Mouse (Mus musculus) stomach, embryonic 14.5 days (tissue): ENCODE results near the gene Fgb. TPM values are rescaled to one million over a fixed set of nuclear protein-coding genes. Genes with fewer than 3 reads are reported as not detected.

Experiments used
- ATAC-seq: fragments of 200-750 bp; cut with Nextera tagmentation; 2 replicates; pipeline ENCODE4 v1.8.0; 2017; ENCODE audit warnings: low read depth, moderate TSS enrichment; ENCODE audit not compliant: insufficient number of reproducible peaks, insufficient read depth, low FRiP score
- H3K27ac ChIP-seq: fragments of 300-500 bp; sonication (generic); 2 replicates; pipeline ENCODE4 v1.5.1; 2014; ENCODE audit warnings: mild to moderate bottlenecking, low read length, moderate library complexity, mixed read lengths
- H3K27me3 ChIP-seq: fragments of 300-500 bp; sonication (generic); 2 replicates; pipeline ENCODE4 v1.6.1; 2014; ENCODE audit warnings: low read length, control low read depth, mixed read lengths; ENCODE audit not compliant: control insufficient read depth, insufficient read depth
- H3K36me3 ChIP-seq: fragments of 300-500 bp; sonication (generic); 2 replicates; pipeline ENCODE4 v1.6.1; 2014; ENCODE audit warnings: mild to moderate bottlenecking, control low read depth, low read length, moderate library complexity, mixed read lengths; ENCODE audit not compliant: control insufficient read depth, insufficient read depth
- H3K4me1 ChIP-seq: fragments of 300-500 bp; sonication (generic); 2 replicates; pipeline ENCODE4 v1.6.1; 2014; ENCODE audit warnings: low read length, control low read depth, mixed read lengths; ENCODE audit not compliant: control insufficient read depth, insufficient read depth
- H3K4me2 ChIP-seq: fragments of 300-500 bp; sonication (generic); replicated peaks from 2 replicates; pipeline ENCODE4 v1.6.1; 2014; ENCODE audit warnings: low read depth, low read length, control low read depth
- H3K4me3 ChIP-seq: fragments of 300-500 bp; sonication (generic); 2 replicates; pipeline ENCODE4 v1.5.1; 2014; ENCODE audit warnings: low read depth, low read length, control low read depth
- H3K9ac ChIP-seq: fragments of 300-500 bp; sonication (generic); replicated peaks from 2 replicates; pipeline ENCODE4 v1.6.1; 2014; ENCODE audit warnings: low read depth, mild to moderate bottlenecking, control low read depth, low read length, moderate library complexity, mixed read lengths
- H3K9me3 ChIP-seq: fragments of 300-500 bp; sonication (generic); 2 replicates; pipeline ENCODE4 v1.6.1; 2016; ENCODE audit warnings: low read depth, low read length, control low read depth; ENCODE audit not compliant: control insufficient read depth
- WGBS: fragments of 180-500 bp; shearing (Covaris S2); extraction: QIAGEN DNeasy Blood & Tissue Kit; methylation state at CpG from one replicate; pipeline ENCODE4 v1.1.7; 2014; 5-methylcytosine and 5-hydroxymethylcytosine counted together
- polyA plus RNA-seq: library from polyadenylated mRNA; unstranded; fragments of >200 nt; fragmentation: Nextera tagmentation; extraction: Ambion mirVana; gene quantifications from 2 replicates; pipeline ENCODE4 v1.2.1, GENCODE M21; 2014

Fgb gene
- polyA plus RNA-seq, 1 experiment from 2014 or later, result 0.29 TPM

GRCm38 (mm10) chr3:83025036-83025435 is 24.6 kb downstream of the Fgb start:
- Histone ChIP-seq H3K4me3 (no peak overlapping the region), H3K27me3 (no peaks in the 10 kb centered on the region), H3K4me2 (no peak overlapping the region), H3K9ac (no peak overlapping the region), H3K4me1 (no peaks in the 10 kb centered on the region), H3K36me3 (no peaks in the 10 kb centered on the region), H3K27ac (no peak overlapping the region), H3K9me3 (no peaks in the 10 kb centered on the region)
- WGBS, result 80% methylated on average over 6 of the region's 6 CpGs
- ATAC-seq, result no peak

DNA sequence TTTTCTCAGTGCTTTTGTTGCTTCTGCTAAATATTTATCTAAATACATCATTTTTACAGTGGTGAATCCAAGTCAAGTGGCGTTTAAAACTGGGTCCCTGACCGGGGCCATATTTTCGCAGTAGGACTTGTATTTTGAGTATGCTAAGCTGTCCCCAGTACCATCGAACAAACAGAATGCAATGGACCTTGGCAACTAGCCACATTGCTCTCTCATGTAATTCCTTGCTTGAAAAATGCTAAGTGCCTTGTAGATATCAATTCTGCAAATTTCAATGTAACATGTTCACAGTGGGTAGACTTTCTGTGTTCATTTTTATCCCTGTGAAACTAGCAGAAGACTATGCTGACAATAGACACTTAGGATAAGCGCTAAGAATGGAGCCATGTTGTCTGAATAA is 28.5 kb downstream of the Fgb start:
- Histone ChIP-seq H3K9ac (no peak overlapping the region), H3K36me3 (no peaks in the 10 kb centered on the region), H3K9me3 (no peaks in the 10 kb centered on the region), H3K4me1 (no peaks in the 10 kb centered on the region), H3K4me2 (no peak overlapping the region), H3K4me3 (no peak overlapping the region), H3K27ac (no peak overlapping the region), H3K27me3 (no peaks in the 10 kb centered on the region)
- WGBS, result 89% methylated on average over 5 of the region's 5 CpGs
- no peak for ATAC-seq

DNA sequence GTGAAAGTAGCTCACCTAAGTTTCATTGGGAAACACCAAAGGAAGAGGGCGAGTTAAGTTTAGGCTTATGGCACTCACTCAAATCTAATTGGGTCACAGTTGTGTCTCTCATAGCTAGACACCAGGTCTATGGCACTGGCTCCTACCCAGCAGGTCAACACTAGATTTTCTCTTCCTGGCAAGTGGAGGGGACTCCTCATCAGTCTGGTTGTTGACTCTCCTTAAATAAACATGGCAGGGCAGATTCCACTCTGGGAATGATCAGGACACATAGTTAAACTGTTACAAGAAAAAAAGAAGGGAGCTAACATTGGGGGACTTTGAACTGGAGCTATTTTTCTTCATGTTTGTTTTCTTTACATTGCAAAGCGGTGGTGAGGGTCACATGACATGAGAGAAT is 29.3 kb downstream of the Fgb start:
- no peaks in the 10 kb centered on the region for H3K4me1 ChIP-seq
- H3K4me3 ChIP-seq, result no peak overlapping the region
- H3K27ac ChIP-seq, result no peak overlapping the region
- no peak overlapping the region for H3K4me2 ChIP-seq
- H3K27me3 ChIP-seq, result no peaks in the 10 kb centered on the region
- no peak overlapping the region for H3K9ac ChIP-seq
- 67% methylated on average over 2 of the region's 2 CpGs for WGBS
- H3K9me3 ChIP-seq, result no peaks in the 10 kb centered on the region
- H3K36me3 ChIP-seq, result no peaks in the 10 kb centered on the region
- no peak for ATAC-seq

DNA sequence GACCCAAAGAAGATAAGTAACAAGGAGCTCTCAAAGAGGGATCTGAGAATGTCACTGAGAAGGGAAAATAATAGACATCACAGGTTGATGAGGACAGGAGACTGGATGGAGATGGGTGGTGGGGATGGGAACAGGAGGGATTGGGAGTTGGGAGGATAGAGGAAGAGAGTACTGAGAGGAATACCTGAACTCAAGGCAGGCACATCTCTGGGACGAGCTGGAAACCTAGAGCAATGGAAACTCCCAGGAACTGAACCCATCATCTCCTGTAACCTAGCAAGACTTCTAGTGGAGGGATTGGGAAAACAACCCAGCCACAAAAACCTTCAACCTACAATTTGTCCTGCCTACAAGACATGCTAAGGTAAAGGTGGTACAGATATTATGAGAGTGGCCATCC is 33.4 kb downstream of the Fgb start:
- no peak overlapping the region for H3K9ac ChIP-seq
- no peak overlapping the region for H3K27ac ChIP-seq
- no peaks in the 10 kb centered on the region for H3K4me1 ChIP-seq
- H3K9me3 ChIP-seq, result no peaks in the 10 kb centered on the region
- 67% methylated on average over 1 of the region's 1 CpGs for WGBS
- H3K4me3 ChIP-seq, result no peak overlapping the region
- no peaks in the 10 kb centered on the region for H3K27me3 ChIP-seq
- ATAC-seq, result no peak
- H3K36me3 ChIP-seq, result no peaks in the 10 kb centered on the region
- H3K4me2 ChIP-seq, result no peak overlapping the region

GRCm38 (mm10) chr3:83013951-83014350 is 35.7 kb downstream of the Fgb start:
- Histone ChIP-seq H3K27me3 (no peaks in the 10 kb centered on the region), H3K9ac (no peak overlapping the region), H3K4me2 (no peak overlapping the region), H3K36me3 (no peaks in the 10 kb centered on the region), H3K27ac (no peak overlapping the region), H3K9me3 (no peaks in the 10 kb centered on the region), H3K4me3 (no peak overlapping the region), H3K4me1 (no peaks in the 10 kb centered on the region)
- ATAC-seq, result no peak
- 81% methylated on average over 10 of the region's 10 CpGs for WGBS

- 90% methylated on average over 19 of the region's 19 CpGs for WGBS
- no peaks in the 10 kb centered on the region for H3K36me3 ChIP-seq
Measured at GRCm38 (mm10) chr3:83012636-83013035, 37.0 kb downstream of the Fgb start.

GRCm38 (mm10) chr3:83011565-83011964 is 38.1 kb downstream of the Fgb start:
- Histone ChIP-seq H3K4me3 (no peak overlapping the region), H3K27ac (no peak overlapping the region), H3K4me2 (no peak overlapping the region), H3K9ac (no peak overlapping the region), H3K27me3 (no peaks in the 10 kb centered on the region), H3K4me1 (no peaks in the 10 kb centered on the region), H3K9me3 (no peaks in the 10 kb centered on the region), H3K36me3 (no peaks in the 10 kb centered on the region)
- ATAC-seq, result no peak
- WGBS, result 77% methylated on average over 4 of the region's 4 CpGs

More at GRCm38 (mm10) chr3:83012636-83013035, 37.0 kb downstream of the Fgb start:
- H3K4me3 ChIP-seq, result no peak overlapping the region
- H3K27me3 ChIP-seq, result no peaks in the 10 kb centered on the region
- H3K4me2 ChIP-seq, result no peak overlapping the region
- no peak for ATAC-seq
- H3K4me1 ChIP-seq, result no peaks in the 10 kb centered on the region
- no peaks in the 10 kb centered on the region for H3K9me3 ChIP-seq
- no peak overlapping the region for H3K27ac ChIP-seq
- H3K9ac ChIP-seq, result no peak overlapping the region

DNA sequence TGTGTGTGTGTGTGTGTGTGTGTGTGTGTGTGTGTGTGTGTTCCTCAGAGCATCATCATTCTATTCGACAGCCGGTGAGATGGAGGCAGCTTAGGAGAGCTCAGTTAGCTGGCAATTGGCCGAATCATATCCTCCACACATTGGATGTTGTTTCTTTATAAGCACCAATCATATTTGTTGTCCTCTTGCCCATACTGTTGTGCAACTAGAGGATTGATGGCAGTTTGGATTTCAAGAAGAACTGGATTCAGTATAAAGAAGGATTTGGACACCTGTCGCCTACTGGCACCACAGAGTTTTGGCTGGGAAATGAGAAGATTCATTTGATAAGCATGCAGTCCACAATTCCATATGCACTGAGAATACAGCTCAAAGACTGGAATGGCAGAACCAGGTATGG is 38.5 kb downstream of the Fgb start:
- Histone ChIP-seq H3K36me3 (no peaks in the 10 kb centered on the region), H3K4me2 (no peak overlapping the region), H3K4me3 (no peak overlapping the region), H3K27me3 (no peaks in the 10 kb centered on the region), H3K4me1 (no peaks in the 10 kb centered on the region), H3K9ac (no peak overlapping the region), H3K27ac (no peak overlapping the region), H3K9me3 (no peaks in the 10 kb centered on the region)
- no peak for ATAC-seq
- 84% methylated on average over 4 of the region's 4 CpGs for WGBS

DNA sequence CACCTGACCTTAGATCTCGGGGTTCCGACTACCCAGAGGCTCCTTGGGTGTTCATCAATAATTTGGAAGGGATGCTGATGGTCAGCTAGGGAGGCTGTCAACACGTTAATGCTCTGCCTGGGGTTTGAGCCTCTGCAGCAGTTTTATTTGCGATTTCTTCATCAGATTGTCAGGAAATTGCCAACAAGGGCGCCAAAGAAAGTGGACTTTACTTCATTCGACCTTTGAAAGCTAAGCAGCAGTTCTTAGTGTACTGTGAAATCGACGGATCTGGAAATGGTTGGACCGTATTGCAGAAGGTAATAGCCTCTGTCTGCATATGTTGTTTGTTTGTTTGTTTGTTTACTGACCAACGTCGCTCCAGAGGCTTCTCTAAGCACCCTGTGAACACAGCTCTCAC is 39.4 kb downstream of the Fgb start:
- H3K4me3 ChIP-seq, result no peak overlapping the region
- no peak overlapping the region for H3K27ac ChIP-seq
- 72% methylated on average over 11 of the region's 11 CpGs for WGBS
- H3K36me3 ChIP-seq, result no peaks in the 10 kb centered on the region
- H3K4me2 ChIP-seq, result no peak overlapping the region
- ATAC-seq, result no peak
- H3K27me3 ChIP-seq, result no peaks in the 10 kb centered on the region
- H3K4me1 ChIP-seq, result no peaks in the 10 kb centered on the region
- H3K9me3 ChIP-seq, result no peaks in the 10 kb centered on the region
- no peak overlapping the region for H3K9ac ChIP-seq
